Mouse (Mus musculus): Measurements from ENCODE around the gene Prox2. TPM values are rescaled to one million over a fixed set of nuclear protein-coding genes. Genes with fewer than 3 reads are reported as not detected.

The Prox2 gene
- polyA plus RNA-seq, 1 experiment from 2014 or later = 3.9 TPM

DNA sequence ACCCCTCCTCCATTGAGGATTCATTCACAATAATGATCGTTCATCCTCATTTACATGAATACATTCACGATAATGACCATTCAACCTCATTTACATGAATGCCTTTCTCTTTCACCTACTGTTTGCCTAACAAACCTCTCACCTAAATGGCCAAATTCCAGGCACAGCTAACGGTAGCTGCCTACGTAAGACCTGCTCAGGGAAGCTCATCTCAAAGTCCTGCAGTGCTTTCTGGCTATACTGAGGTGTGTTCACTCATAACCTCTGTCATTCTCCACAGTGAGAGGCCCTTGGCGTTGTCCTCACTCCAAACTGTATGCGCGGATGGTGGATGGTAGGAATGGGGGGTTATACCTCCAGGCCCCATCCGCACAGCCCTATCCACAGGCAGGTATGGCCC is 5.8 kb downstream of the Prox2 start:
- WGBS = 82% methylated on average over 8 of the region's 8 CpGs
- Histone ChIP-seq H3K9me3 (no peaks in the 10 kb centered on the region), H3K27me3 (no peaks in the 10 kb centered on the region), H3K4me3 (no peak overlapping the region), H3K27ac (no peak overlapping the region), H3K4me2 (no peak overlapping the region), H3K4me1 (peaks cover 21% of the 10 kb centered on the region), H3K9ac (no peak overlapping the region), H3K36me3 (no peaks in the 10 kb centered on the region)
- ATAC-seq (ENCODE audit: insufficient number of reproducible peaks, low FRiP score, low TSS enrichment, low read depth) = no peak

DNA sequence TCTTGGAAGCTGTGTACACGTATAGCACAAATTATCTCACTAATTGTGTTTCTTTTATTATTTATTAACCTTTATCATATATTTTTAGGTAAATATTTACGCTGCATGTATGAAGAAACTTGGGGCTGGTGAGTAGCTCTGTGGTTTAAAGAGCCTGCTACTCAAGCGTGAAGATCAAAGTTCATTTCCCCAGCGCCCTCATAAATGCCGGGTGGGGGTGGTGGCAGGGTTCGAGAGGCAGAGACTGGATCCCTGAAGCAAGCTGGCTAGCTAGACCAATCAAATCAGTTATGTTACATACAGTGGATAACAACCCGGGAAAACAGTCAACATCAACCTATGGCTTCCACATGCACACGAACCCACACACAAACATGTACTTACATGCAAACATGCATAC is 7.5 kb downstream of the Prox2 start:
- Histone ChIP-seq H3K4me2 (no peak overlapping the region), H3K27me3 (no peaks in the 10 kb centered on the region), H3K36me3 (no peaks in the 10 kb centered on the region), H3K4me3 (no peak overlapping the region), H3K9ac (no peak overlapping the region), H3K4me1 (peaks cover 12% of the 10 kb centered on the region; the same call in 1 of the 2 replicates), H3K27ac (no peak overlapping the region), H3K9me3 (no peaks in the 10 kb centered on the region)
- WGBS = 69% methylated on average over 8 of the region's 8 CpGs
- ATAC-seq (ENCODE audit: insufficient number of reproducible peaks, low FRiP score, low TSS enrichment, low read depth) = no peak

GRCm38 (mm10) chr12:85101521-85102106 is 8.9 kb downstream of the Prox2 start:
- H3K36me3 ChIP-seq = no peaks in the 10 kb centered on the region
- 79% methylated on average over 5 of the region's 5 CpGs for whole genome bisulfite sequencing
- ATAC-seq (ENCODE audit: insufficient number of reproducible peaks, low FRiP score, low TSS enrichment, low read depth) = no peak
- H3K9me3 ChIP-seq = no peaks in the 10 kb centered on the region
- H3K4me1 ChIP-seq = peaks cover 12% of the 10 kb centered on the region; the same call in 1 of the 2 replicates
- H3K4me2 ChIP-seq = no peak overlapping the region
- H3K27ac ChIP-seq = no peak overlapping the region
- no peaks in the 10 kb centered on the region for H3K27me3 ChIP-seq
- H3K9ac ChIP-seq = no peak overlapping the region
- no peak overlapping the region for H3K4me3 ChIP-seq

DNA sequence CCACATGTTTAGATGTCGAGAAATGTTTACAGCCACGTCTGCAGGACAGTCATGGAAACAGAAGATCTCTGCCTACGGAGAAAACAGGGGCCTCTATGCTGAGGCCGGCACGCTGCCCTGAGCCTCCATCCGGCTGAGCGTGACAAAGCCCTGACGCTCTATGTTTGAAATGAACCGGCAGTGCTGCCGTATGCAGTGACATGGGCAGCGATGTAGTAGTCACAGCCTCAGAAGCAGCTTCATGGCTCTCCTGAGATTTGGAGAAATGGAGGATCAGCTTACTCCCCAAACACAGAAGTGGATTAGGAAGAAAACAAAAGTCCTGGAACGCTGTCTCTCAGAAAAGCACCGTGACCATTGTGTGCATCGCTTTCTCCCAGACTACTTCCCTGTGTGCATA is 9.6 kb downstream of the Prox2 start:
- ATAC-seq (ENCODE audit: insufficient number of reproducible peaks, low FRiP score, low TSS enrichment, low read depth) = no peak
- no peak overlapping the region for H3K9ac ChIP-seq
- 55% methylated on average over 14 of the region's 14 CpGs for WGBS

DNA sequence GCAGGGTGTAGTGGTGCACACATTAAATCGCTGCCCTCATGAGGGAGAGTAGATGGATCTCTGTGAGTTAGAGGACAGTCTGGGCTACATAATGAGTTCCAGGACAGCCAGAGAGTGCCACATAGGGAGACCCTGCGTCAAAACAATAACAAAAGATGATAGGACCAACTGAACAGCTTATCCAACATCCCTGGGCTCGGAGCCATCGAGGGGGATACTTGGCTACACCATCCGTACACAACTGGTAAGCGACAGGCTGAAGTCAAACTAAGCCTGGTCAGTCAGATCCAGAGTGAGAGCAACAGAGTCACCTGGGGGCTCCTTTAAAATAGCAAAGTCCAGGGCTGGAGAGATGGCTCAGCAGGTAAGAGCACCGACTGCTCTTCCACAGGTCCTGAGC is 14.7 kb downstream of the Prox2 start:
- Histone ChIP-seq H3K9ac (no peak overlapping the region), H3K4me2 (no peak overlapping the region), H3K9me3 (no peaks in the 10 kb centered on the region), H3K27me3 (no peaks in the 10 kb centered on the region), H3K4me1 (peaks cover 27% of the 10 kb centered on the region), H3K27ac (no peak overlapping the region), H3K36me3 (no peaks in the 10 kb centered on the region), H3K4me3 (no peak overlapping the region)
- no peak for ATAC-seq (ENCODE audit: insufficient number of reproducible peaks, low FRiP score, low TSS enrichment, low read depth)
- WGBS = 85% methylated on average over 7 of the region's 7 CpGs

More for the DNA sequence above, 9.6 kb downstream of the Prox2 start:
- Histone ChIP-seq H3K4me1 (peaks cover 10% of the 10 kb centered on the region; the same call in 1 of the 2 replicates), H3K4me2 (no peak overlapping the region), H3K9me3 (no peaks in the 10 kb centered on the region), H3K4me3 (no peak overlapping the region), H3K36me3 (no peaks in the 10 kb centered on the region), H3K27me3 (no peaks in the 10 kb centered on the region), H3K27ac (no peak overlapping the region)

DNA sequence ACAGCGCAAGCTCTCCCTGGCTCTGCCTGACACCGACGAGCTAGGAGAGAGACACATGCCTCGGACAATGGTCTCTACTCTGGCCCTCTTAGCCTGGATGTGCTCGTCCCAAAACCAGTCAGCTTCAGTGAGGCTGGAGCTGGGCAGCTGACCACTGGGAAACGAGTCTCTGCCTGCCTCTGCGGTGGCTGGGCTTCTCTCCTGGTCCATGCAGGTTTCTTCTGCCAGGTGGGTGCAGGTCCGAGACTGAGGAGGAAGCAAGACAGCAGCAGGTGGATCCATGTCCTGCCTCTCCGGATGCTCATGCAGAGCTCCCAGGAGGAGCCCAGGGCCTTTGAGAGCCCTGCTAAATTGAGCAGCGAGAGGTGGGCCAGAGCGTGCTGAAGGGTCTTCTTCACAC is 15.4 kb downstream of the Prox2 start:
- Histone ChIP-seq H3K4me2 (no peak overlapping the region), H3K4me1 (peaks cover 25% of the 10 kb centered on the region), H3K9me3 (no peaks in the 10 kb centered on the region), H3K27me3 (no peaks in the 10 kb centered on the region), H3K4me3 (no peak overlapping the region), H3K9ac (no peak overlapping the region), H3K36me3 (no peaks in the 10 kb centered on the region), H3K27ac (peak overlapping the region; percentile 57; the same call in 1 of the 2 replicates)
- ATAC-seq (ENCODE audit: insufficient number of reproducible peaks, low FRiP score, low TSS enrichment, low read depth) = no peak
- 83% methylated on average over 11 of the region's 11 CpGs for WGBS

- no peak for ATAC-seq (ENCODE audit: insufficient number of reproducible peaks, low FRiP score, low TSS enrichment, low read depth)
- Histone ChIP-seq H3K4me1 (peaks cover 25% of the 10 kb centered on the region), H3K4me2 (no peak overlapping the region), H3K4me3 (no peak overlapping the region), H3K27ac (peak overlapping the region; percentile 57; the same call in 1 of the 2 replicates), H3K9ac (no peak overlapping the region), H3K36me3 (peaks cover 1% of the 10 kb centered on the region; the same call in 1 of the 2 replicates), H3K9me3 (no peaks in the 10 kb centered on the region), H3K27me3 (no peaks in the 10 kb centered on the region)
- WGBS = 60% methylated on average over 10 of the region's 10 CpGs
Measured at GRCm38 (mm10) chr12:85094706-85095105, 15.9 kb downstream of the Prox2 start.

- Histone ChIP-seq H3K4me2 (peak overlapping the region; percentile 20; the same call in 1 of the 2 replicates), H3K4me1 (peaks cover 25% of the 10 kb centered on the region), H3K9ac (no peak overlapping the region), H3K27ac (peak overlapping the region; percentile 57), H3K4me3 (no peak overlapping the region), H3K36me3 (peaks cover 8% of the 10 kb centered on the region; the same call in 1 of the 2 replicates), H3K27me3 (no peaks in the 10 kb centered on the region), H3K9me3 (no peaks in the 10 kb centered on the region)
- peak; percentile 33; the same call in 1 of the 2 replicates for ATAC-seq (ENCODE audit: insufficient number of reproducible peaks, low FRiP score, low TSS enrichment, low read depth)
- 16% methylated on average over 14 of the region's 14 CpGs for WGBS
Measured at GRCm38 (mm10) chr12:85094010-85094409, 16.5 kb downstream of the Prox2 start.

GRCm38 (mm10) chr12:85092214-85092613 is 18.3 kb downstream of the Prox2 start:
- no peak overlapping the region for H3K4me2 ChIP-seq
- peaks cover 25% of the 10 kb centered on the region; the same call in 1 of the 2 replicates for H3K36me3 ChIP-seq
- no peaks in the 10 kb centered on the region for H3K9me3 ChIP-seq
- H3K4me3 ChIP-seq = no peak overlapping the region
- no peak overlapping the region for H3K27ac ChIP-seq
- peaks cover 29% of the 10 kb centered on the region for H3K4me1 ChIP-seq
- no peak overlapping the region for H3K9ac ChIP-seq
- H3K27me3 ChIP-seq = no peaks in the 10 kb centered on the region
- WGBS = 10% methylated on average over 3 of the region's 3 CpGs
- no peak for ATAC-seq (ENCODE audit: insufficient number of reproducible peaks, low FRiP score, low TSS enrichment, low read depth)

GRCm38 (mm10) chr12:85091190-85091589 is 19.4 kb downstream of the Prox2 start:
- Histone ChIP-seq H3K4me2 (no peak overlapping the region), H3K4me1 (peaks cover 25% of the 10 kb centered on the region), H3K4me3 (no peak overlapping the region), H3K27ac (no peak overlapping the region), H3K36me3 (peaks cover 32% of the 10 kb centered on the region), H3K9me3 (no peaks in the 10 kb centered on the region), H3K27me3 (no peaks in the 10 kb centered on the region), H3K9ac (no peak overlapping the region)
- 88% methylated on average over 3 of the region's 3 CpGs for WGBS
- no peak for ATAC-seq (ENCODE audit: insufficient number of reproducible peaks, low FRiP score, low TSS enrichment, low read depth)

GRCm38 (mm10) chr12:85087845-85088244 is 22.7 kb downstream of the Prox2 start:
- H3K9ac ChIP-seq = no peak overlapping the region
- whole genome bisulfite sequencing = 44% methylated on average over 12 of the region's 12 CpGs
- no peaks in the 10 kb centered on the region for H3K9me3 ChIP-seq
- no peak overlapping the region for H3K4me3 ChIP-seq
- 0 out of 2 replicates have a peak, but pooled peaks cover 4% of the 10 kb centered on the region for H3K4me1 ChIP-seq
- no peak overlapping the region for H3K4me2 ChIP-seq
- H3K27ac ChIP-seq = no peak overlapping the region
- ATAC-seq (ENCODE audit: insufficient number of reproducible peaks, low FRiP score, low TSS enrichment, low read depth) = no peak
- H3K27me3 ChIP-seq = no peaks in the 10 kb centered on the region
- peaks cover 32% of the 10 kb centered on the region for H3K36me3 ChIP-seq

GRCm38 (mm10) chr12:85084941-85085340 is 25.6 kb downstream of the Prox2 start:
- no peaks in the 10 kb centered on the region for H3K27me3 ChIP-seq
- H3K27ac ChIP-seq = no peak overlapping the region
- peaks cover 32% of the 10 kb centered on the region for H3K36me3 ChIP-seq
- H3K9ac ChIP-seq = no peak overlapping the region
- 0 out of 2 replicates have a peak, but pooled peaks cover 4% of the 10 kb centered on the region for H3K4me1 ChIP-seq
- H3K4me3 ChIP-seq = no peak overlapping the region
- H3K4me2 ChIP-seq = no peak overlapping the region
- no peak for ATAC-seq (ENCODE audit: insufficient number of reproducible peaks, low FRiP score, low TSS enrichment, low read depth)
- no peaks in the 10 kb centered on the region for H3K9me3 ChIP-seq
- 62% methylated on average over 4 of the region's 4 CpGs for WGBS
